Mouse (Mus musculus) midbrain, embryonic 12.5 days (tissue): ENCODE results near the gene Mex3d. TPM values are rescaled to one million over a fixed set of nuclear protein-coding genes. Genes with fewer than 3 reads are reported as not detected.

Experiments
- ATAC-seq: fragments of 200-750 bp; cut with Nextera tagmentation; 2 replicates; pipeline ENCODE4 v1.8.0; 2017; ENCODE audit warnings: low read depth, moderate TSS enrichment, moderate library complexity; ENCODE audit not compliant: low FRiP score
- H3K27ac ChIP-seq: fragments of 300-500 bp; sonication (generic); replicated peaks from 2 replicates; pipeline ENCODE4 v1.5.1; 2016; ENCODE audit warnings: mild to moderate bottlenecking
- H3K27me3 ChIP-seq: fragments of 300-500 bp; sonication (generic); 2 replicates; pipeline ENCODE4 v1.6.1; 2016; ENCODE audit warnings: mild to moderate bottlenecking
- H3K36me3 ChIP-seq: fragments of 300-500 bp; sonication (generic); 2 replicates; pipeline ENCODE4 v1.6.1; 2016
- H3K4me1 ChIP-seq: fragments of 300-500 bp; sonication (generic); 2 replicates; pipeline ENCODE4 v1.6.1; 2016
- H3K4me2 ChIP-seq: fragments of 300-500 bp; sonication (generic); replicated peaks from 2 replicates; pipeline ENCODE4 v1.6.1; 2016; ENCODE audit warnings: mild to moderate bottlenecking, moderate library complexity
- H3K4me3 ChIP-seq: fragments of 300-500 bp; sonication (generic); 2 replicates; pipeline ENCODE4 v1.5.1; 2016; ENCODE audit warnings: mild to moderate bottlenecking
- H3K9ac ChIP-seq: fragments of 300-500 bp; sonication (generic); replicated peaks from 2 replicates; pipeline ENCODE4 v1.6.1; 2016; ENCODE audit warnings: mild to moderate bottlenecking, moderate library complexity
- H3K9me3 ChIP-seq: fragments of 300-500 bp; sonication (generic); 2 replicates; pipeline ENCODE4 v1.6.1; 2016; ENCODE audit warnings: mild to moderate bottlenecking
- WGBS: fragments of 180-500 bp; shearing (Covaris S2); methylation state at CpG from one replicate; pipeline ENCODE4 v1.1.7; 2016; 5-methylcytosine and 5-hydroxymethylcytosine counted together
- polyA plus RNA-seq: library from polyadenylated mRNA; unstranded; fragments of >200 nt; fragmentation: Nextera tagmentation; extraction: Ambion mirVana; gene quantifications from 2 replicates; pipeline ENCODE4 v1.2.1, GENCODE M21; 2016

Mex3d gene
- polyA plus RNA-seq, 1 experiment from 2014 or later, result 18.4 TPM

GRCm38 (mm10) chr10:80425041-80425440 is 37.6 kb upstream of the Mex3d start:
- H3K27ac ChIP-seq, result no peak overlapping the region
- 93% methylated on average over 3 of the region's 3 CpGs for WGBS
- H3K4me2 ChIP-seq, result no peak overlapping the region
- no peak overlapping the region for H3K4me3 ChIP-seq
- peaks cover 5% of the 10 kb centered on the region; the same call in 1 of the 2 replicates for H3K9me3 ChIP-seq
- no peaks in the 10 kb centered on the region for H3K27me3 ChIP-seq
- no peak overlapping the region for H3K9ac ChIP-seq
- ATAC-seq, result no peak
- H3K4me1 ChIP-seq, result peaks cover 4% of the 10 kb centered on the region; the same call in 1 of the 2 replicates
- peaks cover 93% of the 10 kb centered on the region for H3K36me3 ChIP-seq

GRCm38 (mm10) chr10:80423562-80423961 is 36.1 kb upstream of the Mex3d start:
- H3K4me3 ChIP-seq, result no peak overlapping the region
- 60% methylated on average over 4 of the region's 4 CpGs for WGBS
- H3K9ac ChIP-seq, result no peak overlapping the region
- no peak overlapping the region for H3K4me2 ChIP-seq
- H3K27me3 ChIP-seq, result no peaks in the 10 kb centered on the region
- peaks cover 18% of the 10 kb centered on the region for H3K4me1 ChIP-seq
- peaks cover 93% of the 10 kb centered on the region for H3K36me3 ChIP-seq
- H3K27ac ChIP-seq, result no peak overlapping the region
- peaks cover 5% of the 10 kb centered on the region; the same call in 1 of the 2 replicates for H3K9me3 ChIP-seq
- ATAC-seq, result no peak

GRCm38 (mm10) chr10:80421651-80422472 is 34.4 kb upstream of the Mex3d start:
- no peak overlapping the region for H3K4me3 ChIP-seq
- H3K4me2 ChIP-seq, result no peak overlapping the region
- 0 out of 2 replicates have a peak overlapping the region, but pooled peaks have one; percentile 35 for H3K27ac ChIP-seq
- H3K9ac ChIP-seq, result no peak overlapping the region
- H3K36me3 ChIP-seq, result peaks cover 93% of the 10 kb centered on the region
- ATAC-seq, result no peak
- H3K9me3 ChIP-seq, result peaks cover 5% of the 10 kb centered on the region; the same call in 1 of the 2 replicates
- WGBS, result 88% methylated on average over 9 of the region's 9 CpGs
- H3K4me1 ChIP-seq, result peaks cover 23% of the 10 kb centered on the region
- no peaks in the 10 kb centered on the region for H3K27me3 ChIP-seq

- 91% methylated on average over 8 of the region's 8 CpGs for WGBS
- H3K4me2 ChIP-seq, result no peak overlapping the region
- no peak overlapping the region for H3K4me3 ChIP-seq
- H3K4me1 ChIP-seq, result peaks cover 23% of the 10 kb centered on the region
- H3K27ac ChIP-seq, result 0 out of 2 replicates have a peak overlapping the region, but pooled peaks have one; percentile 15
- peaks cover 5% of the 10 kb centered on the region; the same call in 1 of the 2 replicates for H3K9me3 ChIP-seq
- no peaks in the 10 kb centered on the region for H3K27me3 ChIP-seq
- H3K36me3 ChIP-seq, result peaks cover 93% of the 10 kb centered on the region
- no peak for ATAC-seq
- no peak overlapping the region for H3K9ac ChIP-seq
Observed at GRCm38 (mm10) chr10:80421208-80421607, 33.7 kb upstream of the Mex3d start.

GRCm38 (mm10) chr10:80420729-80421128 is 33.3 kb upstream of the Mex3d start:
- Histone ChIP-seq H3K4me2 (no peak overlapping the region), H3K27ac (no peak overlapping the region), H3K27me3 (no peaks in the 10 kb centered on the region), H3K9ac (no peak overlapping the region), H3K9me3 (peaks cover 5% of the 10 kb centered on the region; the same call in 1 of the 2 replicates), H3K36me3 (peaks cover 93% of the 10 kb centered on the region), H3K4me3 (no peak overlapping the region), H3K4me1 (peaks cover 23% of the 10 kb centered on the region)
- WGBS, result 90% methylated on average over 10 of the region's 10 CpGs
- ATAC-seq, result no peak

- Histone ChIP-seq H3K4me1 (peaks cover 23% of the 10 kb centered on the region), H3K36me3 (peaks cover 93% of the 10 kb centered on the region), H3K9me3 (no peaks in the 10 kb centered on the region), H3K27ac (0 out of 2 replicates have a peak overlapping the region, but pooled peaks have one; percentile 31), H3K27me3 (no peaks in the 10 kb centered on the region), H3K4me3 (no peak overlapping the region), H3K9ac (no peak overlapping the region), H3K4me2 (no peak overlapping the region)
- no peak for ATAC-seq
- WGBS, result 97% methylated on average over 8 of the region's 8 CpGs
Observed at GRCm38 (mm10) chr10:80419419-80419818, 32.0 kb upstream of the Mex3d start.

GRCm38 (mm10) chr10:80418311-80418710 is 30.9 kb upstream of the Mex3d start:
- no peak overlapping the region for H3K4me3 ChIP-seq
- no peak for ATAC-seq
- H3K9ac ChIP-seq, result no peak overlapping the region
- H3K27ac ChIP-seq, result peak overlapping the region; percentile 31; the same call in 1 of the 2 replicates
- no peaks in the 10 kb centered on the region for H3K9me3 ChIP-seq
- H3K36me3 ChIP-seq, result peaks cover 94% of the 10 kb centered on the region
- H3K4me2 ChIP-seq, result no peak overlapping the region
- H3K27me3 ChIP-seq, result no peaks in the 10 kb centered on the region
- peaks cover 21% of the 10 kb centered on the region for H3K4me1 ChIP-seq
- 72% methylated on average over 3 of the region's 3 CpGs for WGBS

- ATAC-seq, result no peak
- WGBS, result 96% methylated on average over 1 of the region's 1 CpGs
- Histone ChIP-seq H3K27ac (peak overlapping the region; percentile 31; the same call in 1 of the 2 replicates), H3K36me3 (peaks cover 97% of the 10 kb centered on the region), H3K9me3 (no peaks in the 10 kb centered on the region), H3K9ac (no peak overlapping the region), H3K4me2 (no peak overlapping the region), H3K4me3 (no peak overlapping the region), H3K4me1 (peaks cover 20% of the 10 kb centered on the region), H3K27me3 (no peaks in the 10 kb centered on the region)
Observed at GRCm38 (mm10) chr10:80417841-80418240, 30.4 kb upstream of the Mex3d start.

GRCm38 (mm10) chr10:80417371-80417770 is 29.9 kb upstream of the Mex3d start:
- no peak overlapping the region for H3K9ac ChIP-seq
- peaks cover 100% of the 10 kb centered on the region for H3K36me3 ChIP-seq
- H3K4me3 ChIP-seq, result no peak overlapping the region
- no peak for ATAC-seq
- H3K27me3 ChIP-seq, result no peaks in the 10 kb centered on the region
- no peak overlapping the region for H3K27ac ChIP-seq
- 98% methylated on average over 10 of the region's 10 CpGs for WGBS
- peaks cover 20% of the 10 kb centered on the region for H3K4me1 ChIP-seq
- no peaks in the 10 kb centered on the region for H3K9me3 ChIP-seq
- no peak overlapping the region for H3K4me2 ChIP-seq

GRCm38 (mm10) chr10:80415566-80415965 is 28.1 kb upstream of the Mex3d start:
- no peaks in the 10 kb centered on the region for H3K9me3 ChIP-seq
- ATAC-seq, result no peak
- H3K4me1 ChIP-seq, result peaks cover 20% of the 10 kb centered on the region
- 96% methylated on average over 7 of the region's 7 CpGs for WGBS
- H3K36me3 ChIP-seq, result peaks cover 100% of the 10 kb centered on the region
- H3K27me3 ChIP-seq, result no peaks in the 10 kb centered on the region
- no peak overlapping the region for H3K4me3 ChIP-seq
- H3K9ac ChIP-seq, result no peak overlapping the region
- H3K27ac ChIP-seq, result no peak overlapping the region
- no peak overlapping the region for H3K4me2 ChIP-seq

GRCm38 (mm10) chr10:80412656-80413541 is 25.4 kb upstream of the Mex3d start:
- H3K27me3 ChIP-seq, result no peaks in the 10 kb centered on the region
- no peak overlapping the region for H3K4me3 ChIP-seq
- no peak overlapping the region for H3K4me2 ChIP-seq
- 0 out of 2 replicates have a peak overlapping the region, but pooled peaks have one; percentile 22 for H3K27ac ChIP-seq
- 0 out of 2 replicates have a peak, but pooled peaks cover 1% of the 10 kb centered on the region for H3K4me1 ChIP-seq
- 90% methylated on average over 44 of the region's 44 CpGs for WGBS
- H3K9ac ChIP-seq, result 0 out of 2 replicates have a peak overlapping the region, but pooled peaks have one; percentile 17
- H3K9me3 ChIP-seq, result no peaks in the 10 kb centered on the region
- peaks cover 89% of the 10 kb centered on the region for H3K36me3 ChIP-seq
- peak; percentile 14; the same call in 1 of the 2 replicates for ATAC-seq
